Mouse (Mus musculus) E14TG2a.4 (cell line): ENCODE data around the gene Utp14b.

Experiments
- CTCF ChIP-seq: conservative IDR thresholded peaks from 2 replicates; pipeline ENCODE4 v1.5.1; 2014; ENCODE audit warnings: low read length
- POU5F1 ChIP-seq: IDR thresholded peaks from 2 replicates; pipeline ENCODE4 v1.6.1; 2014; ENCODE audit warnings: low read length, borderline replicate concordance

- no peak for TF ChIP-seq CTCF
- no peak for TF ChIP-seq POU5F1
Observed at GRCm38 (mm10) chr1:78682291-78682690, 24.5 kb downstream of the Utp14b start.
